Mouse (Mus musculus): ENCODE results near the gene Nutf2. TPM values are rescaled to one million over a fixed set of nuclear protein-coding genes. Genes with fewer than 3 reads are reported as not detected.
A peak's percentile ranks its signal among the peaks of the same experiment; 100 is the strongest.

Gene Nutf2
- polyA plus RNA-seq, 1 experiment from 2014 or later, result 263 TPM

DNA sequence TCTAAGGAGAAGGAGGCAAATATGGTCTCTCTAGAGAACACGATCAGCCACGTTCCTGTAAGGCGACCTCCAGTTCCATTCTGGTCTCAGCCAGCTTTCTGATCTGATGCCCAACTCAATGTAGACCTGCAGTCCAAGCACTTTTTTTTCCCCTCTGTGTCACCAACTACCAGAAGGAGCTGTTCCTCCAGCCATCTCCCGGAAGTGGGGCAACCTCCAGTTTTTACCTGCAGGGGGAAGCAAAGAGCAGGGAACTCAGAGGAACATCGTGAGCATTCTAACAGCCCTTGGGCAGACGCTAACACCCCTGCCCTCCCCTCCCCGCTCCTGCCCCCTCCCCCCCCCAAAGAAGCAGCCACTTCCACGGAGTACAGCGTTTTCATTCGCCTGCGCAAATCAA is 25.1 kb upstream of the Nutf2 start:
- H3K4me1 ChIP-seq (replicated peaks), result no peaks in the 10 kb centered on the region
- H3K27ac ChIP-seq, result no peak overlapping the region
- H3K4me2 ChIP-seq (replicated peaks), result no peak overlapping the region
- no peaks in the 10 kb centered on the region for H3K36me3 ChIP-seq
- WGBS, result 31% methylated on average over 11 of the region's 11 CpGs
- ATAC-seq, result no peak
- no peaks in the 10 kb centered on the region for H3K27me3 ChIP-seq
- no peak overlapping the region for H3K9ac ChIP-seq (replicated peaks)
- no peak overlapping the region for H3K4me3 ChIP-seq (replicated peaks)
- no peaks in the 10 kb centered on the region for H3K9me3 ChIP-seq

DNA sequence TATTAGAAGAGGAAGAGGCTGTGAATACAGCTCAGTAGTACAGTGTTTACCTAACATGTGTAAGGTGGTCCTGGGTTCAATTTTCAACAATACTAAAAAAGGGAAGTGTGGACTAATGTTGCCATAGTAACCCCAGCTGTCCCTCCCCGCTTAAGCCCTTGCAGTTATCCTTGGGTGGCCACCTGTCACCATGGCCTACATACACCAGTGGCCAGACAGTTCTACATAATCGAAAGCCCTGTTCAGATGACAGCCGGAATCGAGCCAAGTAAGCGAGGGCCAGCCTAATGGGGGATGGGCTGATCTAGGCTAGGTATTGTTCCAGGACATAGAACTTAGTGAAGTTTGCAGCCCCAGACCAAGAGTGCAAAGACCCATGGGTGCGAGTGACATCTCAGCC is 23.4 kb upstream of the Nutf2 start:
- Histone ChIP-seq H3K27me3 (no peaks in the 10 kb centered on the region), H3K9ac (replicated peaks) (no peak overlapping the region), H3K4me1 (replicated peaks) (no peaks in the 10 kb centered on the region), H3K27ac (no peak overlapping the region), H3K4me2 (replicated peaks) (no peak overlapping the region), H3K4me3 (replicated peaks) (no peak overlapping the region), H3K36me3 (peaks cover 11% of the 10 kb centered on the region), H3K9me3 (no peaks in the 10 kb centered on the region)
- ATAC-seq, result no peak
- 81% methylated on average over 6 of the region's 6 CpGs for WGBS

DNA sequence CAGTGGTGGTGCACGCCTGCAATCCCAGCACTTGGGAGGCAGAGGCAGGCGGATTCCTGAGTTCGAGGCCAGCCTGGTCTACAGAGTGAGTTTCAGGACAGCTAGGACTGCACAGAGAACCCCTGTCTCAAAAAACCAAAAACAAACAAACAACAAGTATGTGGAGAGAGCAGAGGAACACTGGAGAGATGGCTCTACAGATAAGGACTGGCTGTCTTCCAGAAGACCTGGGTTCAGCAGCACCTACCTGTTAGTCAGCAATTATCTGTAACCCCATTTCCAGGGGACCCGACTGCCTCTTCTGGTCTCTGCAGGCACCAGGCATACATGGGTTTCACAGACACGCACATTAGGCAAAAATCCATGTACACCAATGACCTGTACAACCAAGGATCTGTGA is 21.2 kb upstream of the Nutf2 start:
- no peaks in the 10 kb centered on the region for H3K9me3 ChIP-seq
- H3K4me3 ChIP-seq (replicated peaks), result no peak overlapping the region
- H3K27ac ChIP-seq, result no peak overlapping the region
- no peaks in the 10 kb centered on the region for H3K27me3 ChIP-seq
- H3K4me1 ChIP-seq (replicated peaks), result no peaks in the 10 kb centered on the region
- no peak overlapping the region for H3K4me2 ChIP-seq (replicated peaks)
- no peak overlapping the region for H3K9ac ChIP-seq (replicated peaks)
- peaks cover 29% of the 10 kb centered on the region for H3K36me3 ChIP-seq
- 89% methylated on average over 5 of the region's 5 CpGs for WGBS
- no peak for ATAC-seq

DNA sequence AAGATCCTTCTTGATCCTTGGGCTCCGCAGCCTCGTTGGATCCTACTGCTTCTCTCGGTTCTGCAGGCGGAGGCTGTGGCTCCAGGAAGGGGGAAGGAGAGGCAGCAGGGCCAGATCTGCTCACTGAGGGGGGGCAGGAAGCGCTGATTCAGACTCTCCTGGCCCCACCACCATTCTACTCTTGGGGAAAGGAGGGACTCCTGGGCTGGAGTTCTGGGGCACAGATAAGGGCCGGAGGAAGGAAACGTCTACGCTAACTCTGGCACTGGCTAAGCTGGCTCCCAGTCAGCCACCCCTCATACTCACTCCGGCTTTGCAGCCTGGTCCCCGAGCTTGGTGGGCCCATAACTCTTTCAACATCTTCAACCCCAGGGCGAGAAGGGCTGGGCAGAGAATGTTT is 13.7 kb upstream of the Nutf2 start:
- H3K36me3 ChIP-seq, result peaks cover 76% of the 10 kb centered on the region
- no peak overlapping the region for H3K4me3 ChIP-seq (replicated peaks)
- no peaks in the 10 kb centered on the region for H3K27me3 ChIP-seq
- peaks cover 8% of the 10 kb centered on the region for H3K4me1 ChIP-seq (replicated peaks)
- no peaks in the 10 kb centered on the region for H3K9me3 ChIP-seq
- H3K9ac ChIP-seq (replicated peaks), result no peak overlapping the region
- ATAC-seq, result no peak
- H3K4me2 ChIP-seq (replicated peaks), result no peak overlapping the region
- no peak overlapping the region for H3K27ac ChIP-seq
- 92% methylated on average over 11 of the region's 11 CpGs for WGBS

DNA sequence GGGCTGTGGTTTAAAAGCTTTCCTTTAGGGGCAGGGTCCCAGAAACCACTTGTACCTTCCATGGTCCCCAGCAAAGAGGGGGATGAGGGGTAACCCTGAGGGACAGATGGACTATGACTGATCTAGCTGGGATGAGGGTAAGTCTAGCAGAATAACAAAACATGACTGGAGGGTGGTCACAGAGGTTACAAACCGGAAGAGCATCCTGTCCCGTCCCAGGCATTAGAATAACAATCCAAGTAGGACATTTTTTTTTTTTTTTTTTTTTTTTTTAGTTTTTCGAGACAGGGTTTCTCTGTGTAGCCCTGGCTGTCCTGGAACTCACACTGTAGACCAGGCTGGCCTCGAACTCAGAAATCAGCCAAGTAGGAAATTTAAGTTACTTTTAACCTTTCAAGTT is 10.4 kb upstream of the Nutf2 start:
- H3K4me3 ChIP-seq (replicated peaks), result no peak overlapping the region; the same call in 1 of the 2 replicates
- H3K36me3 ChIP-seq, result peaks cover 47% of the 10 kb centered on the region
- H3K9ac ChIP-seq (replicated peaks), result no peak overlapping the region; the same call in 1 of the 2 replicates
- no peaks in the 10 kb centered on the region for H3K27me3 ChIP-seq
- H3K27ac ChIP-seq, result no peak overlapping the region
- peaks cover 8% of the 10 kb centered on the region for H3K4me1 ChIP-seq (replicated peaks)
- WGBS, result 95% methylated on average over 4 of the region's 4 CpGs
- peak overlapping the region; percentile 40; the same call in 1 of the 2 replicates for H3K4me2 ChIP-seq (replicated peaks)
- H3K9me3 ChIP-seq, result no peaks in the 10 kb centered on the region
- no peak for ATAC-seq

DNA sequence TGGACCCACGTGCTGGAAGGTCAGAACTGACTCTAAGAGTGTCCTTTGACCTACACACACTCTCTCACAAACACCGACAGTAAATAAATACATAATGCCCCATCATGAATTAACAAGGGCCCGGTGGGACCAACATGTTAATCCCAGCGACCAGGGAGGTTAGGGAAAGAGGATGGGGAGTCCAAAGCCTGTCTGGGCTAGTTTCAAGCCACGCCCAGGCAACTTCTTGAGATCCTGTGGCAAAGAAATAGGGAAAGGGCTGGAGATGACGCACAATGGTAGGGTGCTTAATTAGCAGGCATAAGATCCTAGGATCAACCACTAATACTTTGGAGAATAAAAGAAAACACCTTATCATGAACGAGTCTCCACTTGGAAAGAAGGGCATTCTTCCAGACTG is 9.8 kb upstream of the Nutf2 start:
- WGBS, result 75% methylated on average over 7 of the region's 7 CpGs
- Histone ChIP-seq H3K36me3 (peaks cover 41% of the 10 kb centered on the region), H3K4me2 (replicated peaks) (peak overlapping the region; percentile 40), H3K27me3 (no peaks in the 10 kb centered on the region), H3K4me3 (replicated peaks) (peak overlapping the region; percentile 19), H3K27ac (no peak overlapping the region), H3K9me3 (no peaks in the 10 kb centered on the region), H3K4me1 (replicated peaks) (peaks cover 8% of the 10 kb centered on the region), H3K9ac (replicated peaks) (peak overlapping the region; percentile 48; the same call in 1 of the 2 replicates)
- no peak for ATAC-seq

DNA sequence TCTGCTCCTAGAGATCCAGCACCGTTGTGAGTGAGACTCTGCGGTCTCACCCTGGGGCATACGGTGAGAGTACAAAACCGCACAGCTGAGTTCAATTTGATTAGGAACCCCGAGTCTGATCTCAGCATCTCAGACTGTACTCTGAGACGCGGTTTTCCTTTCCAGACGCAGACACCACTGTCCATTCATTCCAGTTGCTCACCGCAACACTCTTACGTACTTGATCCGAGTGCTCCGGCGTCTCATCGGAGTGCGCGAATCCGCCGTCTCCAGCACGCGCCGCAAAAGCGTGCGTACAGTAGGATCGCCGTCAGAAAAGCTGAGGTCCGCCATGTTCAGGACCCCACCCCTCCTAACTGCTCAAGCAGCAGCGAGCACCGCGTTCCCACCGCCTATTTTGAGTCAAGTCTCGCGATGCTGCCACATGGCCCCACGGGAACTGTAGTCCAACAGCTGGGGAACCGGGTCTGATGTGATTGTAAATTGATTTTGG is 8.7 kb upstream of the Nutf2 start:
- under 1% methylated on average over 34 of the region's 34 CpGs for WGBS
- Histone ChIP-seq H3K4me3 (replicated peaks) (peak overlapping the region; percentile 90), H3K4me2 (replicated peaks) (peak overlapping the region; percentile 83), H3K27ac (peak overlapping the region; percentile 80), H3K9ac (replicated peaks) (peak overlapping the region; percentile 84), H3K27me3 (no peaks in the 10 kb centered on the region), H3K9me3 (no peaks in the 10 kb centered on the region), H3K4me1 (replicated peaks) (peaks cover 17% of the 10 kb centered on the region), H3K36me3 (peaks cover 30% of the 10 kb centered on the region)
- ATAC-seq, result peak; percentile 81

DNA sequence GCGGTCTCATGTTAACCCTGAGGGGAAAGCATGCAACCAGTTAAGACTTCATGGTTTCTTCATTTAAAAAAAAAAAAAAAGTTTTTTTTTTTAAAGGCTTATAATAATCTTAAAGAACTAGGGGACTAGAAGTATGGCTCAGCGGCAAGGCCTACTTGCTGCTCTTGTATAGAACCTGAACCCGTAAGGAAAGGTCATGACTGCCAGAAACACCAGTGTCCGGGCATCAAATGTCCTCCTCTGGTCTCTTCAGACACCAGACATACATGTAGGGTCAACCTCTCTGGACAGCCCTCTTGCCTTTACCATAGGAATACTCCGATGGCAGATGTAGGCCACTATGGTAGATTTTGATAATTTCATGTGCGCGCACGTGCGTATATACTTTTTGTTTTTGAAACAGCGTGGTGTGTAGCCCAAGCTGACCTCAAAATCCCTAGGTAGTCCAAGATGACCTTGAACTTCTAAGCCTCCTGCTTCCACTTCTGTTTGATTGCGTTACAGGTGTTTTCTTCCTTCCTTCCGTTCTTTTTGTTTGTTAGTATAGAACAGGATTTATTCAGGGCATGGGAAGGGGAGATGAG is 8.1 kb upstream of the Nutf2 start:
- Histone ChIP-seq H3K9me3 (no peaks in the 10 kb centered on the region), H3K9ac (replicated peaks) (no peak overlapping the region)

DNA sequence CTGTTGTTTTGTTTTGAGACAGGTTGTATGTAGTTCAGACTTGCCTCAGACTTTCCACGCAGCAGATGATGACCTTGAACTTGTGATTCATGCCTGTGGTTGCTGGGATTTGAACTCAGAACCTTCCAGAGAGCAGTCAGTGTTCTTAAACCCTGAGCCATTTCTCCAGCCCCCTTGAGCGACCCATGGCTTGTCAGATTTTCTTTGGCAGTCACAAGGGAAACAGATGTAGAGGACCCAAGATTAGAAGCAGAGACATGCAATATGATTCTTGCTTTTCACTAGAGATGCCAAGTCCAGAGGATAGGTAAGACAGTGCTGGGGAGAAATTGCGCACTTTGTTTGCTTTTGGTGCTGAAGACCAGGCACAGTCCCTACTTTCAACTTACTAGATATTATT is 7.2 kb upstream of the Nutf2 start, which contains the start of gene Cenpt:
TSS of gene Cenpt (minus strand) at position 101 of the 400 bp plus-strand sequence.
- no peak within 1 kb of the TSS for H3K4me2 ChIP-seq (replicated peaks)
- no peak for ATAC-seq

More for the DNA sequence above, 8.1 kb upstream of the Nutf2 start:
- no peak overlapping the region for H3K4me2 ChIP-seq (replicated peaks)
- peak overlapping the region; percentile 90; the same call in 1 of the 2 replicates for H3K4me3 ChIP-seq (replicated peaks)
- H3K4me1 ChIP-seq (replicated peaks), result peaks cover 23% of the 10 kb centered on the region
- ATAC-seq, result no peak
- no peaks in the 10 kb centered on the region for H3K27me3 ChIP-seq
- peaks cover 25% of the 10 kb centered on the region for H3K36me3 ChIP-seq
- 79% methylated on average over 12 of the region's 12 CpGs for WGBS
- H3K27ac ChIP-seq, result no peak overlapping the region

DNA sequence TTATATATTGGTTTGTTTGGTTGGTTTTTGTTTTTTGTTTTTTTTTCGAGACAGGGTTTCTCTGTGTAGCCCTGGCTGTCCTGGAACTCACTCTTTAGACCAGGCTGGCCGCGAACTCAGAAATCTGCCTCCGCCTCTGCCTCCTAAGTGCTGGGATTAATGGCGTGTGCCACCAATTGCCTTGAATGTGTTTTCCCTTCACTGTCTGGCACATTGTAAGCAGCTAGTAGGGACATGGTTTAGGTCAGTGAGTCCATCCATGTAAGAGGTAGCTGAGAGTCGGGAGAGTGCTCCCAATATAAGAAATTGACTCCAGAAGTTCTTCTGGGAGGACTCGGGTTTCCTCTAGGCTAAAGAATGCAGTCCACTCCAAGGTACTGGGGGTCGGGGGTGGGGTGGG is 6.1 kb upstream of the Nutf2 start:
- Histone ChIP-seq H3K9me3 (no peaks in the 10 kb centered on the region), H3K27ac (peak overlapping the region; percentile 47; the same call in 1 of the 2 replicates), H3K4me2 (replicated peaks) (peak overlapping the region; percentile 99), H3K4me3 (replicated peaks) (peak overlapping the region; percentile 83), H3K27me3 (no peaks in the 10 kb centered on the region), H3K4me1 (replicated peaks) (peaks cover 43% of the 10 kb centered on the region), H3K36me3 (peaks cover 11% of the 10 kb centered on the region), H3K9ac (replicated peaks) (peak overlapping the region; percentile 91; the same call in 1 of the 2 replicates)
- WGBS, result 28% methylated on average over 8 of the region's 8 CpGs
- no peak; the same call in none of the 2 replicates for ATAC-seq

More for the DNA sequence above, 7.2 kb upstream of the Nutf2 start, which contains the start of gene Cenpt:
- Histone ChIP-seq H3K9me3 (no peaks in the 10 kb centered on the region), H3K9ac (replicated peaks) (no peak within 1 kb of the TSS), H3K4me3 (replicated peaks) (peak within 1 kb of the TSS; percentile 90; the same call in 1 of the 2 replicates), H3K36me3 (peaks cover 16% of the 10 kb centered on the region), H3K27me3 (no peaks in the 10 kb centered on the region), H3K27ac (no peak within 1 kb of the TSS), H3K4me1 (replicated peaks) (peaks cover 32% of the 10 kb centered on the region)
- 93% methylated on average over 3 of the region's 3 CpGs for WGBS

DNA sequence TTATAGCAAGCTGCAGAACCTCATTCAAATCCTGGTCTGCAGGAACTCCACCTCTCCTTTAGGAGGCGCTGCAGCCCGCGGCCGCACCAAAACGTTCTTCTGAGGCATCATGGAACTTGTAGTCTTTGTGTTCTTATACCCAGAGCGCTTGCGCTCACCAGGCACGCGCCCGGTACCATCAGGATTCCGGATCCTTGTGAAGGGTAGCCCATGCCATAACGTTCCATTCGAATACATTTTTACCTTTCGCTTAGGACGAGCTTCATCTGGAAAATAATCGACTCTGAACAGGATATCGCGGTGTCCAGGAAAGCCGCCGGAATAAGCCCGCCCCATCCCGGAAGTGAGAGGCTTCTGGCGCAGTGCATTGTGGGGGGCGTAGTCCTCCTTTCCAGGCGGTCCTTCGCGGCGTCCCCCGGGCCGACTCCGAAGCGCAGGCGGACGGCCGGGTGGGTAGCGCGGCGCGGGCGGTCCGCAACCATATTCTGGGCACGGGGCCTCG is 5.6 kb upstream of the Nutf2 start, which contains the start of gene Thap11:
TSS of gene Thap11 (plus strand) at position 418 of the 502 bp plus-strand sequence.
- under 1% methylated on average over 43 of the region's 43 CpGs for WGBS
- H3K9ac ChIP-seq (replicated peaks), result peak within 1 kb of the TSS; percentile 91
- H3K4me2 ChIP-seq (replicated peaks), result peak within 1 kb of the TSS; percentile 99
- peak within 1 kb of the TSS; percentile 83 for H3K4me3 ChIP-seq (replicated peaks)
- peaks cover 48% of the 10 kb centered on the region for H3K4me1 ChIP-seq (replicated peaks)
- ATAC-seq, result peak; percentile 92
- peak within 1 kb of the TSS; percentile 83 for H3K27ac ChIP-seq
- H3K9me3 ChIP-seq, result no peaks in the 10 kb centered on the region
- peaks cover 7% of the 10 kb centered on the region for H3K36me3 ChIP-seq
- no peaks in the 10 kb centered on the region for H3K27me3 ChIP-seq
